Mouse (Mus musculus) liver, embryonic 14.5 days (tissue): ENCODE results near the gene Orm2. TPM values are rescaled to one million over a fixed set of nuclear protein-coding genes. Genes with fewer than 3 reads are reported as not detected.

ENCODE experiments used
- ATAC-seq: fragments of 200-750 bp; cut with Nextera tagmentation; 2 replicates; pipeline ENCODE4 v1.8.0; 2017; ENCODE audit warnings: moderate number of reproducible peaks, mild to moderate bottlenecking, moderate library complexity; ENCODE audit not compliant: insufficient read depth
- DNase-seq, 3 experiments: peaks; one replicate each; pipeline ENCODE4 v3.0.0-alpha.2; 2012 to 2013; ENCODE audit warnings: low read depth in 3 of 3, low spot score in 3 of 3
- H3K27ac ChIP-seq: fragments of 300-500 bp; sonication (generic); 2 replicates; pipeline ENCODE4 v1.5.1; 2014; ENCODE audit warnings: moderate library complexity, mild to moderate bottlenecking, control low read depth, inconsistent platforms
- H3K27me3 ChIP-seq: fragments of 300-500 bp; sonication (generic); 2 replicates; pipeline ENCODE4 v1.6.1; 2014; ENCODE audit warnings: mild to moderate bottlenecking, low read length, moderate library complexity; ENCODE audit not compliant: control insufficient read depth, insufficient read depth
- H3K36me3 ChIP-seq: fragments of 300-500 bp; sonication (generic); replicated peaks from 2 replicates; pipeline ENCODE4 v1.6.1; 2014; ENCODE audit warnings: low read depth; ENCODE audit not compliant: control insufficient read depth, insufficient read depth
- H3K4me1 ChIP-seq, 2 experiments: fragments of 200-500 bp in 1 of 2; fragments of 300-500 bp in 1 of 2; sonication (generic) in 1 of 2; replicated peaks; 2 replicates each; pipeline ENCODE4 v1.6.1; 2012 to 2014; ENCODE audit warnings: antibody characterized with exemption in 1 of 2, inconsistent platforms in 1 of 2, low read length in 1 of 2; ENCODE audit not compliant: control insufficient read depth in 2 of 2, insufficient read depth in 2 of 2
- H3K4me2 ChIP-seq: fragments of 300-500 bp; sonication (generic); 2 replicates; pipeline ENCODE4 v1.6.1; 2014; ENCODE audit warnings: low read depth, mild to moderate bottlenecking, control low read depth, moderate library complexity
- H3K4me3 ChIP-seq, 2 experiments: fragments of 200-500 bp in 1 of 2; fragments of 300-500 bp in 1 of 2; sonication (generic) in 1 of 2; 2 replicates each; pipeline ENCODE4 v1.5.1; 2012 to 2014; ENCODE audit warnings: low read depth in 2 of 2, low read length in 2 of 2, mild to moderate bottlenecking in 2 of 2, control low read depth in 1 of 2, inconsistent platforms in 1 of 2, moderate library complexity in 1 of 2; ENCODE audit not compliant: insufficient read depth in 1 of 2
- H3K9ac ChIP-seq: fragments of 300-500 bp; sonication (generic); replicated peaks from 2 replicates; pipeline ENCODE4 v1.6.1; 2014; ENCODE audit warnings: mild to moderate bottlenecking, control low read depth, moderate library complexity
- H3K9me3 ChIP-seq: fragments of 300-500 bp; sonication (generic); 2 replicates; pipeline ENCODE4 v1.6.1; 2016; ENCODE audit warnings: low read length, mixed read lengths; ENCODE audit not compliant: control insufficient read depth
- CTCF ChIP-seq: IDR thresholded peaks from 2 replicates; pipeline ENCODE4 v1.5.1; 2016; ENCODE audit warnings: antibody characterized with exemption, low read depth, control low read depth
- EP300 ChIP-seq: IDR thresholded peaks from 2 replicates; pipeline ENCODE4 v1.6.1; 2016; ENCODE audit warnings: antibody characterized with exemption, low read depth
- WGBS: fragments of 180-500 bp; shearing (Covaris S2); extraction: QIAGEN DNeasy Blood & Tissue Kit; methylation state at CpG from one replicate; pipeline ENCODE4 v1.1.7; 2014; ENCODE audit not compliant: insufficient replicate concordance; 5-methylcytosine and 5-hydroxymethylcytosine counted together
- polyA plus RNA-seq, 2 experiments: library from polyadenylated mRNA; depleted of rRNA in 1 of 2; stranded (reverse) in 1 of 2; unstranded in 1 of 2; fragments of >200 nt; fragmentation: Nextera tagmentation in 1 of 2; extraction: Ambion mirVana in 1 of 2; gene quantifications; 2 replicates each; pipeline versions ENCODE4 v1.2.1 to v1.2.3; 2012 to 2014

Orm2 gene
- polyA plus RNA-seq, 2 experiments, result not detected

DNA sequence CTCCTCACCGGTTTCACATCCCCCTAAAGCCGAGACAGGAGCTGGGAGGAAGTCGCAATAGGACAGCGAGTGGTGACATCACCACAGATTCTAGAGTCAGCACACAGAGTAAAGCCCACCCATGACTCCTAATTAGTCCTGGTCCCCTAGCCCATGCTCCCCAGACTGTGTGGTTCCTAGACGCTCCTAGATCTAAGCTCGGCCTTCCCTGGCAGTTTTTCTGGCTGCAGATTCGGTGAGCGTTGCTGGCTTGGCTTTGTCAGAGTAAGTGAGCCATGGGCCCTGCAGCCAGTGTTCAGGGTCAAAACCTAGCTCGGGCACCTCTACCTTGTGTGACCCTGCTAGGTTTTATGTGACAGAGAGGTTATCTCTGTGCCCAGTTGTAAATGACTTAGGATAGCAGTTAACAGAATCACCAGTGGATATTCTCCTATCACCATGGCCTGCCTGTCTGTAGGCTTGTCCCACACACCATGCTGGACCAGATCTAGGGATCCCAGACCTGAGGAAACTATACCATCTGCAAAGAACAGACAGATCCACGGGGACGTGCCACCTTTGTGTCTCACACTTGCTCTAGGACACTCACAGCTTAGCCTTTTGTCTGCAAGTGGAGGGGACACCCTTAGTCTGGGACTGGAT, 27.8 kb downstream of the Orm2 start:
- H3K4me3 ChIP-seq, result no peak overlapping the region
- H3K9me3 ChIP-seq, result no peaks in the 10 kb centered on the region
- ATAC-seq (peak; percentile 50; the same call in 1 of the 2 replicates), DNase-seq (no peak)
- TF ChIP-seq CTCF (no peak), EP300 (peak; percentile 59)
- H3K4me1 ChIP-seq, result peaks cover 6 to 23% of the 10 kb centered on the region in 2 experiments; a peak in 3 of 4 replicates
- no peak overlapping the region for H3K4me2 ChIP-seq
- no peak overlapping the region for H3K9ac ChIP-seq
- no peak overlapping the region for H3K27ac ChIP-seq
- 58% methylated on average over 11 of the region's 11 CpGs for WGBS
- no peaks in the 10 kb centered on the region; the same call in 1 of the 2 replicates for H3K36me3 ChIP-seq
- no peaks in the 10 kb centered on the region for H3K27me3 ChIP-seq

DNA sequence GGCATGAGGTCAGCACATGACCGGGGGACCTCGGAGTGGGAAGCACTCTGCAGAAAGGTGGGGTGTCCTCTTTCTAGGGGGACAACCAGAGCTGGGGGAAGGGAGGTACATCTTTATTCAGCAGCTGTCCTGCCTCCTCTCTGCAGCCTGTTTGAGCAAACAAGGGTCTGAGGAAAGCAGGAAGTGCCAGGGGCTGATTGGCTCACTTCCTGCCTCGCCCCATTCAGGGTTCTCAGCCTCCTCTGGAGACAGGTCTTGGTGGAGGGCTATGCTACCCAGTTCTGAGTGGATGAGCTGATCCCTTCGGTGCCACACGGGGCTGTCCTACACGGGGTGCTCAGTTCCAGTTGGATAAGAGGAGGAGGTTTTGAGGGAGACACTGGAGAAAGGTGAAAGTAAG, 29.1 kb downstream of the Orm2 start:
- TF ChIP-seq CTCF, result no peak
- no peak for TF ChIP-seq EP300
- no peak for ATAC-seq
- Histone ChIP-seq H3K4me2 (no peak overlapping the region), H3K27me3 (no peaks in the 10 kb centered on the region), H3K4me3 (no peak overlapping the region), H3K9ac (no peak overlapping the region), H3K9me3 (no peaks in the 10 kb centered on the region), H3K4me1 (peaks cover 6 to 18% of the 10 kb centered on the region in 2 experiments; a peak in 3 of 4 replicates), H3K36me3 (no peaks in the 10 kb centered on the region; the same call in 1 of the 2 replicates), H3K27ac (no peak overlapping the region)
- no peak for DNase-seq
- WGBS, result 47% methylated on average over 6 of the region's 6 CpGs

DNA sequence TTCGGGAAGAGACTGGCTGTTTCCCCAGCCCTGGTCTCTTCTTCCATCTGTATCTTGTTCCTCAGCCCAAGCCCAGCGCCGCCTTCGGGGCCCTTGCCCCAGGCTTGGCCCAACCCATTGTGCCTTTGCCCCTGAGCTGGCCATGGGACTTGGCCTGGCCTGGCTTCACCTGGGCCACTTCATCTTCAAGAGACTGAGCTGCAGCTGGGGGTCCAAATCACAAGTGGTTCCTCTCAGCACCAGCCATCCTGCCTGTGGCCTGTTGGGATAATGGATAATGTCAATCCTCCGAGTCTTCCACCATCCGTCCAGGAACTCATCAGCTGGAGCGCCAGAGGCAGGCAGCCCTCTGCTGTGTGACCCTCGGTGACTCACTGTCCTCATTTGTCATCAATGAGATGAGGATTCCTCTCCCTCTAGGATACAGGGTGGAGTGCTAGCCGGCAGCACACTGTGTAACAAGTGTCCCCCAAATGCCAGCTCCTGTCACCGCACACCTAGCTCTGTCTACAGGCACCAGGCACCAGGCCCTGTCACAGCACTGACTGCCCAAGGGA, 35.8 kb downstream of the Orm2 start:
- Histone ChIP-seq H3K9ac (no peak overlapping the region), H3K27ac (no peak overlapping the region), H3K4me1 (peaks cover 12 to 31% of the 10 kb centered on the region in 2 experiments; a peak in 3 of 4 replicates), H3K4me2 (no peak overlapping the region), H3K27me3 (no peaks in the 10 kb centered on the region), H3K9me3 (no peaks in the 10 kb centered on the region), H3K4me3 (no peak overlapping the region), H3K36me3 (no peaks in the 10 kb centered on the region; the same call in 1 of the 2 replicates)
- 81% methylated on average over 10 of the region's 10 CpGs for WGBS
- TF ChIP-seq CTCF (no peak), EP300 (no peak)
- ATAC-seq (no peak), DNase-seq (no peak)

DNA sequence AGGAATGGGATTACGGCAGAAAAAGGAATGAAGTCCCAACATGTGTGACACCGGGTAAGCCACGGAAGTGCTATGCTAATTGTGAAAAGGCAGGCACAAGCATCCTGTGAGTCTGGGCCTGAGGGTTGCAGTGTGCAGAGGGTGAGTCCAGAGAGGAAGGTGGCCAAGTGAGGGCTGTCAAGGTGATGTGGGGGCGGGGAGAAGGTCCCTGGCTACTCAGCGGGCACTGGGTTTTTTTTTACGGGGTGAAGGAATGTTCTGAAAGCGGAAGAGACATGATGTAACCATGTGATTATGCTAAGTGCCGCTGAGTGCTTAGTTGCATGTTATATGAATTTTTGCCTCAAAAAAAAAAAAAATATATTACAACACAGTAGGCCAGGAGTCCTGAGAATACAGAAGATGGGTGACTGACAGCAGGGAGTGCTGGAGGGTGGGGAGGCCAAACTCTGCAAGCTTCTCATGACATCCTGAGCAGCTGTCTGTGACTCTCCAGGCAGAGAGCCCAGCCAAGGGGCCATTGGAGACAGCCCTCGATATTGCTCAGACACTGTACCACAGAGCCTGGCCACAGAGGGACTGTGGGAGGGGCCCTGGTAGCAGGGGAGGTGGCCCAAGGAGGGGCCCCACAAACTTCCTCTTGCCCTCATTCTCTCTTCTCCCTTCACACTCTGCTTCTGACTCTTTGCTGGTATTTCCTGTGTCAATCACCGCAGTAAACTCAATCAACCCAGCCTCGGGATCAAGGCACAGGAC, 36.8 kb downstream of the Orm2 start:
- no peak for TF ChIP-seq CTCF
- no peak for TF ChIP-seq EP300
- H3K4me2 ChIP-seq, result peak overlapping the region; percentile 3; the same call in 1 of the 2 replicates
- no peaks in the 10 kb centered on the region for H3K36me3 ChIP-seq
- no peak overlapping the region for H3K27ac ChIP-seq
- WGBS, result 33% methylated on average over 11 of the region's 11 CpGs
- peaks cover 19 to 39% of the 10 kb centered on the region in 2 experiments; a peak in 3 of 4 replicates for H3K4me1 ChIP-seq
- H3K4me3 ChIP-seq, result no peak overlapping the region
- H3K9me3 ChIP-seq, result no peaks in the 10 kb centered on the region
- no peak for DNase-seq
- no peak overlapping the region for H3K9ac ChIP-seq
- H3K27me3 ChIP-seq, result no peaks in the 10 kb centered on the region
- 0 out of 2 replicates have a peak, but pooled peaks have one; percentile 19 for ATAC-seq
